Mouse (Mus musculus) olfactory bulb, adult 2 months (tissue): ENCODE results near the gene Itga6. TPM values are rescaled to one million over a fixed set of nuclear protein-coding genes. Genes with fewer than 3 reads are reported as not detected.

ENCODE experiments used
- H3K27ac ChIP-seq: fragments of 200-500 bp; 2 replicates; pipeline ENCODE4 v1.5.1; 2012; ENCODE audit warnings: low read depth, low read length; ENCODE audit not compliant: insufficient read depth
- H3K4me1 ChIP-seq: fragments of 200-500 bp; 2 replicates; pipeline ENCODE4 v1.6.1; 2012; ENCODE audit warnings: low read length; ENCODE audit not compliant: control insufficient read depth, insufficient read depth
- H3K4me3 ChIP-seq: fragments of 200-500 bp; 2 replicates; pipeline ENCODE4 v1.5.1; 2012; ENCODE audit warnings: mild to moderate bottlenecking, low read depth, low read length, moderate library complexity; ENCODE audit not compliant: insufficient read depth
- CTCF ChIP-seq: fragments of 200-500 bp; IDR thresholded peaks from 2 replicates; pipeline ENCODE4 v1.5.1; 2012; ENCODE audit warnings: low read depth, mild to moderate bottlenecking, low read length, moderate library complexity; ENCODE audit not compliant: insufficient read depth
- POLR2A ChIP-seq: fragments of 200-500 bp; IDR thresholded peaks from 2 replicates; pipeline ENCODE4 v1.6.1; 2012; ENCODE audit warnings: mild to moderate bottlenecking, low read depth, low read length, moderate library complexity; ENCODE audit not compliant: insufficient read depth
- WGBS: fragments of 180-500 bp; shearing (Covaris S2); methylation state at CpG from one replicate; pipeline ENCODE4 v1.1.7; 2018; 5-methylcytosine and 5-hydroxymethylcytosine counted together
- polyA plus RNA-seq: library from polyadenylated mRNA; stranded (reverse); fragments of >200 nt; gene quantifications from 2 replicates; pipeline ENCODE4 v1.2.4, GENCODE M21; 2012; ENCODE audit warnings: low replicate concordance; ENCODE audit not compliant: missing spikeins, insufficient read depth, insufficient read length

Itga6 gene
- polyA plus RNA-seq, 1 experiment: not detected

DNA sequence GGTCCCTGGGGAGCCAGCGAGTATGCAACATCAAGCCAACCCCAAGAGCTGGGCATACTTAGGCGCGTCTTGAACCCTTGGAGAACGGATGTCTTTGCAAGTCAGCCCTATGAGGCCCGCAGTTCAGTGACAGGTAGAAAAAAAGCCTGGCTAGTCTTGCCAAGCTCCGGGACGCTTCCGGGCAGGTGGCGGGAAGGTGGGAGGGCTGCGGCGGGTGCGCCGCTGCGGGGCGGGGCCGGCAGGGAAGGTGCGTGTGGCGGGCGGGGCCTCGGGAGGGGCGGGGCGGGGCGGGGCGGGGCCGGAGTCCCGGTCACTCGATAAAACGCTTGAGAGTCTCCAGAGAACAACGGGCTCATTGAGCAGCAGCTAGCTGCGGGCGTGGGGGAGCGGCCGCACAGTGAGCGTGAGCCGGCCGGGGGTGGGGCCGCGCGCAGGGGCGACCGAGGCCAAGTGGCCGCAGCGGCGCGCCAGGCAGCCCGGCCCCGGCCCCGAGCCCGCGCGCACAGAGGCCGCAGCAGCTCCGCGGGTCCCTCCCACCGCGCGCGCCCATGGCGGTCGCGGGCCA is 41.3 kb downstream of the Itga6 start:
- Histone ChIP-seq H3K27ac (0 out of 2 replicates have a peak overlapping the region, but pooled peaks have one; percentile 16), H3K4me1 (peaks cover 7% of the 10 kb centered on the region; the same call in 1 of the 2 replicates), H3K4me3 (peak overlapping the region; percentile 64)
- no peak for TF ChIP-seq CTCF
- no peak for TF ChIP-seq POLR2A
- WGBS: 2% methylated on average over 61 of the region's 61 CpGs

DNA sequence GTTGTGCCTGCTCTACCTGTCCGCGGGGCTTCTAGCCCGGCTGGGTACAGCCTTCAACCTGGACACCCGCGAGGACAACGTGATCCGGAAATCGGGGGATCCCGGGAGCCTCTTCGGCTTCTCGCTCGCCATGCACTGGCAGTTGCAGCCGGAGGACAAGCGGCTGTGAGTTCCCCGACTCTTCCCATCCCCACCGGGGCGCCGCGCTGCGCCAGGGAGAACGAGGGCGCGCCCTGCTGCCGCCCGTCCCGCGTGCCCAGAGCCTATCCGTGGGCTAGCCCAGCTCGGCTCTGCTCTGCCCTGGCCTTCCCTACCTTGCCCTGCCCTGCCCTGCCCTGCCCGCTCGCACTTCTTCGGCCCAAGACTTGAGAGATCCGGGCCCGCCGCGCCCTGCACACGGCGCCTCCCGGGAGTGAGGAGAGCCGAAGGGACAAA is 41.8 kb downstream of the Itga6 start:
- no peak for TF ChIP-seq POLR2A
- TF ChIP-seq CTCF: no peak
- Histone ChIP-seq H3K4me1 (peaks cover 7% of the 10 kb centered on the region; the same call in 1 of the 2 replicates), H3K27ac (0 out of 2 replicates have a peak overlapping the region, but pooled peaks have one; percentile 16), H3K4me3 (peak overlapping the region; percentile 64)
- under 1% methylated on average over 40 of the region's 40 CpGs for WGBS

DNA sequence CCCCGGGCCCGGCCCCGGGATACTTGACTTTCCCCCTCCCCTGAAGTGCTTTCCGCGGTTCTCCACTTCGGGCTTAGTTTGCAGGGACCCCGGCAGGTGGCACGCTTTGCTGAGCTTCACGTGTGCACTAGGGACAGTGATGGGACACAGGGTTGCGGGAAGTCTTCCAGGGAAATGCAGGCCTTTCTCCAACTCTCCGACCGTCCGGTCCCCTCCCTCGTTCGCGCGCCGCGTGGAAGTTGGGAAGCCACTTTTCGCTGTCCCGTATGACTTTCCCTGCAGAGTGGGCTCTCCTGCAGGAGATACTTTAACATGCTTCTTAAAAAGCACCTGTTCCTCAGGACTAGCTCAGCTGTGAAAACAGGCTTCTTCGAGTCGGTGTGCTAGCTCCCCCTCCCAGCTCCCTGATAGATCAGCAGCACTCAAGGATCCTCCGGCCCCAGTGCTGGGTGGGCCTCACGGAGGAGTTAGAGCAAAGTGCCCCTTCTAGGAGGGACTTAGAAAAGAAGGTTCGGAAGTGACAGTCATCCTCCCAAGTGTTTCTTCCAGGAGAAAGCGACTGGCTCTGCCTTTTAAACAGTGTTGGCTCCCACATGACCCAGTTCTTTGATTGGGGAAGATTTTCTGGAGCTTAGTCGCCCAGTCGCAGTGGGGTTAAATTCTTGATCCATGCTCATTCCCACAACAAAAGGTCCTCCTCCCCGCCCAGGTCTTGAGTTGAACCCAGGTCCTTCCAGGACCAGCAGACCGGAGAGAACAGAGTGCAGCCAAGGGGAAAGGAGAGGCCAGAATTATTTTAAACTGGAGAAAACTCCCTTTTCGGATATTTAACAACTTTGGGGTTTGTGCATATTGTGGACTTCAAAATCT is 42.4 kb downstream of the Itga6 start:
- no peak for TF ChIP-seq CTCF
- TF ChIP-seq POLR2A: no peak
- Histone ChIP-seq H3K27ac (0 out of 2 replicates have a peak overlapping the region, but pooled peaks have one; percentile 16), H3K4me1 (peaks cover 7% of the 10 kb centered on the region; the same call in 1 of the 2 replicates), H3K4me3 (peak overlapping the region; percentile 64)
- 7% methylated on average over 32 of the region's 32 CpGs for WGBS

DNA sequence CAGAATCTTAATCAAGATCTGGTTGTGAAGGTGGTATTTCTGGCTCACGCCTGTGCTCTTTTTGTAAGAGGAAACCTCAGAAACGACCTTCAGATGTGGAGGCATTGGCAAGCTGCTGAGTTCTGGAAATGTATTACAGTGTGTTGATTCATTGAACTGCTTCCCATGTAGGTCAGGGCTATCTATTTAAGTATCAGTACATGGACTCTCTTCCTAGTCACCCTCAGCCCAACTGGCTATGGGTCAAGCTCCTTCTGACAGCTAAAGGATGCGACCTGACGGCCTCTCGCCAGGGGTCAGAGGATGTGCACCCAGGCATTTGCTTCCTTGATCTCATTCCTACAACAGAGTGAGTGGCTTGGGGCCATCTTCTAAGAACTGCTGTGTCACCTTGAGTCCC is 45.3 kb downstream of the Itga6 start:
- TF ChIP-seq POLR2A (no peak), CTCF (no peak)
- Histone ChIP-seq H3K27ac (no peak overlapping the region), H3K4me3 (no peak overlapping the region), H3K4me1 (peaks cover 7% of the 10 kb centered on the region; the same call in 1 of the 2 replicates)
- 75% methylated on average over 5 of the region's 5 CpGs for whole genome bisulfite sequencing

DNA sequence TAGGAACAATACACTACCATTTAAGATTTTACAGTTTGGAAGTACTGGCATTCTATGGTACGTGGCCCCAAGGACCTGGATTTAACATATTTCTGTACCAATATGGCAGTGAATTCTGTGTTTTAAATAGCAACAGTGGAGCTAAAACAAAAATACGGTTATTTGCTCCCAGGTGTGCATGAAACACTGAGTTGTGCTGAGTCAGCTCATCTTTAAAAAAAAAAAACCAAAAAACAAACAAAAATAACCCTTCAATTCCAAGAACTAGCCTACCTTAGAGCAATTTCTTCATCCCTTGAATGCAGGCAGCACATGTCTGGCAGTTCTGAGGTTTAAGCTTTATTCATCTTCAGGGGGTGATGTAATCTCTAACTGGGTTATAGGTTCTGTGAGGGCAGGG is 45.8 kb downstream of the Itga6 start:
- Histone ChIP-seq H3K27ac (no peak overlapping the region), H3K4me3 (no peak overlapping the region), H3K4me1 (peaks cover 7% of the 10 kb centered on the region; the same call in 1 of the 2 replicates)
- WGBS: 78% methylated on average over 2 of the region's 2 CpGs
- TF ChIP-seq POLR2A (no peak), CTCF (no peak)

DNA sequence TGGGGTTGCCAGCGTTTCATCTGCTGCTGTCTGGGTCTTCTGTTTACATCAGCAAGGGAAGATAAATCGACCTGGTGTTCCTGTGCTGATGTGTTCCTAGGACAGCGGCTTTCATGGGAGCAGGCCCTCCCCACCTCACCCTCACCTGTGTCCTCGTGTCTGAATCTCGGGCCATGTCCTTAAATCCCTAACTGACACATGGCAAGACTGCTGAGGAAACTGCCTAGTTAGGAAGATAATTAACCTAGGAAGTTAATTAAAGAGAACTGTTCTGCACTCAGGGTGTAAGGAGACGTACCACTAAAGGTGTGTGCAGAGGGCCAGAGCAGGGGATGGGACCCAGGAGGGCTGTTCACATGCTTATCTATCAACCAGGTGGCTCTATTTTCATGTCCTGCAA is 48.7 kb downstream of the Itga6 start:
- no peak overlapping the region for H3K4me3 ChIP-seq
- no peak overlapping the region for H3K27ac ChIP-seq
- 87% methylated on average over 6 of the region's 6 CpGs for WGBS
- TF ChIP-seq CTCF: no peak
- no peak for TF ChIP-seq POLR2A
- H3K4me1 ChIP-seq: no peaks in the 10 kb centered on the region; the same call in 1 of the 2 replicates

DNA sequence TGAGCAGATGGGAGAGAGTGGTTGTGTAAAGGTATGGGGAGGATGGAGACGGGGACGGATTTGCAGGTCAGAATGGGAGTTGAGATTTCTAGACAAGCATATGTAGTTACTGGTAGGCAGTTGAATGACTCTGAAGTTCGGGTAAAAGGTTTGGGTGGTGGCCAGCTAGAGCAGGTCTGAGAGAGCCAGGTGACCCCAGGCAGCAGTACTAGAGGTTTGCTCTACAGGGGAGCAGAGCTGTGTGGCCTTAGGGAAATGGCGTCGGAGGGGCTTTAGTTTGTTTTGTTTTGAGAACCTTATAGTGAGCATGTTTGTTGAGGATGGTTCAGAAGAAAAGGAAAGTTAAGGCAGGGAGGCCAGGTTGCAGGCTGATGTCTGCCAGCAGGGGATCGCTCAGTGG is 51.4 kb downstream of the Itga6 start:
- Histone ChIP-seq H3K4me1 (peaks cover 4% of the 10 kb centered on the region), H3K27ac (no peak overlapping the region), H3K4me3 (no peak overlapping the region)
- 87% methylated on average over 6 of the region's 6 CpGs for WGBS
- no peak for TF ChIP-seq CTCF
- TF ChIP-seq POLR2A: no peak

DNA sequence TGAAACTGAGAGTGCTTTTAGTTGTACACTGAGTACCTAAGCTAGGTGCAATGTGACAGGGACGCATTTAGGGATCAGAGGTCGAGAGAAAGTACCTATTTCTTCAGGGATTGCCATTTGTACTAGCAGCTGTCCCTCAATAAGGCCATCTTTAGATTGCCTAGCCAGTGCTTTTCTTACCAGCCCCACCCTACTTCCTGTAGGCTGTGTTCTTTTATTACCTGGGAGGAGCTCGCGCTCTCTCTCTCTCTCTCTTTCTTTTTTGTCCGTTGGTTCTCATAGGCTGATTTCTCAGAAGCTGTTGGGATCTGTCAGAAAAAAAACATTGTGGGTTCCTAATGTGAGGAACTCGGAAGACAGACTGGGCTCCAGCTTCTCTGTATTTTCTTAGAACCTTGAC is 55.4 kb downstream of the Itga6 start:
- TF ChIP-seq POLR2A: no peak
- TF ChIP-seq CTCF: no peak
- no peak overlapping the region for H3K27ac ChIP-seq
- H3K4me1 ChIP-seq: peaks cover 7% of the 10 kb centered on the region
- H3K4me3 ChIP-seq: no peak overlapping the region
- WGBS: 83% methylated on average over 6 of the region's 6 CpGs

DNA sequence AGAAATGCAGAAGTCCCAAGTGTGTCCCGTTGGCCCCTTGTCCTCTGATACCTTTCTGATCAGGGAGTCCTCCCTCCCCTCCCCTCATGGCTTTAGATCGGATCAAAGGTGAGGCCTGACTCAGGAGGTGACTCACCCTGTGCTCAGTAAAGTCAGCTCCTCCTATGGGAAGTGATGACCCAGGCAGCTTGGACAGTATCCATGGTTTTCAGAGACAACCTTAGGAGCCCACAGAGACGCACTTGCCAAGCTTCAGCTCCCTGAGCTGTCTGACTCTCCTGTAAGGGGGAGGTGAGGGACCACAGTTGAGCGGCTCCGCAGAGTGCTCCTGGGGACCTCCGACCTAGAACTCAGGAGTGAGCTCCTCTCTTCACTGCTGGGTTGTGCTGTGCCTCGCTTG is 56.3 kb downstream of the Itga6 start:
- H3K4me3 ChIP-seq: no peak overlapping the region
- WGBS: 80% methylated on average over 7 of the region's 7 CpGs
- TF ChIP-seq POLR2A: no peak
- no peak for TF ChIP-seq CTCF
- H3K4me1 ChIP-seq: peaks cover 7% of the 10 kb centered on the region
- no peak overlapping the region for H3K27ac ChIP-seq
